Mouse (Mus musculus) liver, embryonic 14.5 days (tissue): ENCODE results near the gene Mkrn2. TPM values are rescaled to one million over a fixed set of nuclear protein-coding genes. Genes with fewer than 3 reads are reported as not detected.

Source experiments
- ATAC-seq: fragments of 200-750 bp; cut with Nextera tagmentation; 2 replicates; pipeline ENCODE4 v1.8.0; 2017; ENCODE audit warnings: moderate number of reproducible peaks, mild to moderate bottlenecking, moderate library complexity; ENCODE audit not compliant: insufficient read depth
- DNase-seq, 3 experiments: peaks; one replicate each; pipeline ENCODE4 v3.0.0-alpha.2; 2012 to 2013; ENCODE audit warnings: low read depth in 3 of 3, low spot score in 3 of 3
- H3K27ac ChIP-seq: fragments of 300-500 bp; sonication (generic); 2 replicates; pipeline ENCODE4 v1.5.1; 2014; ENCODE audit warnings: moderate library complexity, mild to moderate bottlenecking, control low read depth, inconsistent platforms
- H3K27me3 ChIP-seq: fragments of 300-500 bp; sonication (generic); 2 replicates; pipeline ENCODE4 v1.6.1; 2014; ENCODE audit warnings: mild to moderate bottlenecking, low read length, moderate library complexity; ENCODE audit not compliant: control insufficient read depth, insufficient read depth
- H3K36me3 ChIP-seq: fragments of 300-500 bp; sonication (generic); replicated peaks from 2 replicates; pipeline ENCODE4 v1.6.1; 2014; ENCODE audit warnings: low read depth; ENCODE audit not compliant: control insufficient read depth, insufficient read depth
- H3K4me1 ChIP-seq, 2 experiments: fragments of 200-500 bp in 1 of 2; fragments of 300-500 bp in 1 of 2; sonication (generic) in 1 of 2; replicated peaks; 2 replicates each; pipeline ENCODE4 v1.6.1; 2012 to 2014; ENCODE audit warnings: antibody characterized with exemption in 1 of 2, inconsistent platforms in 1 of 2, low read length in 1 of 2; ENCODE audit not compliant: control insufficient read depth in 2 of 2, insufficient read depth in 2 of 2
- H3K4me2 ChIP-seq: fragments of 300-500 bp; sonication (generic); 2 replicates; pipeline ENCODE4 v1.6.1; 2014; ENCODE audit warnings: low read depth, mild to moderate bottlenecking, control low read depth, moderate library complexity
- H3K4me3 ChIP-seq, 2 experiments: fragments of 200-500 bp in 1 of 2; fragments of 300-500 bp in 1 of 2; sonication (generic) in 1 of 2; 2 replicates each; pipeline ENCODE4 v1.5.1; 2012 to 2014; ENCODE audit warnings: low read depth in 2 of 2, low read length in 2 of 2, mild to moderate bottlenecking in 2 of 2, control low read depth in 1 of 2, inconsistent platforms in 1 of 2, moderate library complexity in 1 of 2; ENCODE audit not compliant: insufficient read depth in 1 of 2
- H3K9ac ChIP-seq: fragments of 300-500 bp; sonication (generic); replicated peaks from 2 replicates; pipeline ENCODE4 v1.6.1; 2014; ENCODE audit warnings: mild to moderate bottlenecking, control low read depth, moderate library complexity
- H3K9me3 ChIP-seq: fragments of 300-500 bp; sonication (generic); 2 replicates; pipeline ENCODE4 v1.6.1; 2016; ENCODE audit warnings: low read length, mixed read lengths; ENCODE audit not compliant: control insufficient read depth
- CTCF ChIP-seq: IDR thresholded peaks from 2 replicates; pipeline ENCODE4 v1.5.1; 2016; ENCODE audit warnings: antibody characterized with exemption, low read depth, control low read depth
- EP300 ChIP-seq: IDR thresholded peaks from 2 replicates; pipeline ENCODE4 v1.6.1; 2016; ENCODE audit warnings: antibody characterized with exemption, low read depth
- WGBS: fragments of 180-500 bp; shearing (Covaris S2); extraction: QIAGEN DNeasy Blood & Tissue Kit; methylation state at CpG from one replicate; pipeline ENCODE4 v1.1.7; 2014; ENCODE audit not compliant: insufficient replicate concordance; 5-methylcytosine and 5-hydroxymethylcytosine counted together
- polyA plus RNA-seq, 2 experiments: library from polyadenylated mRNA; depleted of rRNA in 1 of 2; stranded (reverse) in 1 of 2; unstranded in 1 of 2; fragments of >200 nt; fragmentation: Nextera tagmentation in 1 of 2; extraction: Ambion mirVana in 1 of 2; gene quantifications; 2 replicates each; pipeline versions ENCODE4 v1.2.1 to v1.2.3; 2012 to 2014

The Mkrn2 gene
- polyA plus RNA-seq, 2 experiments = 8.9 to 9.4 TPM

DNA sequence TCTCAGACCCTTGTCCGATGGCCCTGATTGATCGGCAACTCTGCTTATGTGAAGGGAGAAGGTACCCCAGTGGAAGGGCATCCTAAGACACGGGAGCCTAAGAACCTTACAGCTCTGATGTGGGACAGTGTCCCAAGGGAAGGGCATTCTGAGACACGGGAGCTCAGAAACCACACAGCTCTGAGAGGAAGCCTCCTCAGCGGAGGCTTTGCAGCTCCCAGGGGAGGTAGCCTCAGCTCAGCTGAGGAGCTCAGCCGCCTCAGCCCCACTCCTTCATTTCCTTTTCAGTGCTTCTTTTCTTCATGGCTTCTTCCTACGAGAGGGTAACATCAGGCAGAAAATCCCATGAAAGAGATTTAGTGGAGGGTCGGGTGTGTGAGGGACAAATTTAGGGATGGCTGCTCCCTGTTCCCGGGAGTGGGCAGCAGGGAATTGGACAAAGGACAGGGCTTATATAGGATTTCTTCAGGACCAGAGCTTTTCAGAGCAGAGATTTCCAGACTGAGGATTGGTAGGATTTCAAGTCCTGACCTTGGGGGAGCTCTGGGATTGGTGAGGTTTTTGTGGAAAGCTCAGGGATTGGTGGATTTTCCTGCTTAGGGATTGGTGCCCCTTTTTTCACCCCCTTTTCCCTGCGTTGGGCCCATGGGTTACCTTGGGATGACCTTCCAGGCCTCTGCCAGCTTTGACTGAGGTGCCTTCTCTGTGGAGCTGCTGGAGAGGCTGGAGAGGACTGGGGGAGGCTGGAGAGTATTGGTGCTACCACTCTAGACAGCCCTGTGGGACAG is 19.2 kb upstream of the Mkrn2 start:
- ATAC-seq = no peak
- WGBS = 66% methylated on average over 10 of the region's 10 CpGs

GRCm38 (mm10) chr6:115583430-115584125 is 18.1 kb upstream of the Mkrn2 start:
- Histone ChIP-seq H3K4me1 (no peaks in the 10 kb centered on the region), H3K4me3 (no peak overlapping the region), H3K27me3 (no peaks in the 10 kb centered on the region), H3K4me2 (no peak overlapping the region), H3K36me3 (0 out of 2 replicates have a peak, but pooled peaks cover 3% of the 10 kb centered on the region), H3K9me3 (no peaks in the 10 kb centered on the region), H3K27ac (no peak overlapping the region), H3K9ac (no peak overlapping the region)
- WGBS = 39% methylated on average over 6 of the region's 6 CpGs
- no peak for TF ChIP-seq EP300
- TF ChIP-seq CTCF = no peak
- DNase-seq (no peak), ATAC-seq (no peak)

More for the DNA sequence above, 19.2 kb upstream of the Mkrn2 start:
- TF ChIP-seq CTCF (no peak), EP300 (no peak)
- no peak overlapping the region for H3K4me3 ChIP-seq
- no peak for DNase-seq
- H3K9ac ChIP-seq = no peak overlapping the region
- H3K4me2 ChIP-seq = no peak overlapping the region
- no peaks in the 10 kb centered on the region for H3K9me3 ChIP-seq
- no peaks in the 10 kb centered on the region for H3K4me1 ChIP-seq
- 0 out of 2 replicates have a peak, but pooled peaks cover 3% of the 10 kb centered on the region for H3K36me3 ChIP-seq
- H3K27me3 ChIP-seq = no peaks in the 10 kb centered on the region
- no peak overlapping the region for H3K27ac ChIP-seq

- Histone ChIP-seq H3K4me3 (no peak overlapping the region), H3K36me3 (no peaks in the 10 kb centered on the region), H3K4me2 (no peak overlapping the region), H3K27me3 (no peaks in the 10 kb centered on the region), H3K9ac (no peak overlapping the region), H3K9me3 (no peaks in the 10 kb centered on the region), H3K4me1 (no peaks in the 10 kb centered on the region), H3K27ac (no peak overlapping the region)
- WGBS = 64% methylated on average over 3 of the region's 3 CpGs
- ATAC-seq (no peak), DNase-seq (no peak)
- TF ChIP-seq CTCF (no peak), EP300 (no peak)
Observed at GRCm38 (mm10) chr6:115584176-115584575, 17.5 kb upstream of the Mkrn2 start.

DNA sequence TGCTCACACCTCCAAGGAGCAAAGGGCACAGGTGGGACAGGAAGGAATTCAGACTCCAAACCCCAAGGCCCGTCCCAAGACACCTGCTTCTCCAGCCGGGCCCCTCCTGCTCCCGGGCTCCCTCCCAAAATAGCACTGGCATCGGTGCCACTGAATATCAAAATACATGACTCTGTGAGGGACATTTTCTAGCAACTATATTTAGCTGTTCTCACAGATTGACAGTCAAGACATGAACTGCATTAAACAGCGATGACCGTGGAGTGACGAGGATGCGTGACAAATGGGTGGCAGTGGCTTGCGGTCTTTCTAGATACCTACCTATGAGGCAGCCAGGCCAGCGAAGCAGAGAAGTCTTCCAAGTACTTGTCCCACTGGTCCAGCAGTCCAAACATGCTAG is 15.4 kb upstream of the Mkrn2 start:
- DNase-seq (no peak), ATAC-seq (no peak)
- Histone ChIP-seq H3K4me1 (no peaks in the 10 kb centered on the region), H3K9me3 (no peaks in the 10 kb centered on the region), H3K27me3 (no peaks in the 10 kb centered on the region), H3K4me2 (no peak overlapping the region), H3K4me3 (no peak overlapping the region), H3K9ac (no peak overlapping the region), H3K27ac (no peak overlapping the region), H3K36me3 (no peaks in the 10 kb centered on the region)
- no peak for TF ChIP-seq EP300
- TF ChIP-seq CTCF = no peak
- 79% methylated on average over 10 of the region's 10 CpGs for WGBS

- no peak for DNase-seq
- TF ChIP-seq EP300 = no peak
- no peak for TF ChIP-seq CTCF
- peak overlapping the region; percentile 29 for H3K4me2 ChIP-seq
- no peaks in the 10 kb centered on the region for H3K4me1 ChIP-seq
- H3K9me3 ChIP-seq = no peaks in the 10 kb centered on the region
- peak overlapping the region; percentile 1 to 38 for H3K4me3 ChIP-seq
- no peaks in the 10 kb centered on the region for H3K36me3 ChIP-seq
- 73% methylated on average over 19 of the region's 19 CpGs for WGBS
- no peak for ATAC-seq
- no peak overlapping the region for H3K9ac ChIP-seq
- H3K27ac ChIP-seq = no peak overlapping the region
- H3K27me3 ChIP-seq = no peaks in the 10 kb centered on the region
Observed at GRCm38 (mm10) chr6:115591692-115592359, 9.9 kb upstream of the Mkrn2 start.
